ENCODE assay signal across 21 mouse cellular contexts in the genomic region with DNA sequence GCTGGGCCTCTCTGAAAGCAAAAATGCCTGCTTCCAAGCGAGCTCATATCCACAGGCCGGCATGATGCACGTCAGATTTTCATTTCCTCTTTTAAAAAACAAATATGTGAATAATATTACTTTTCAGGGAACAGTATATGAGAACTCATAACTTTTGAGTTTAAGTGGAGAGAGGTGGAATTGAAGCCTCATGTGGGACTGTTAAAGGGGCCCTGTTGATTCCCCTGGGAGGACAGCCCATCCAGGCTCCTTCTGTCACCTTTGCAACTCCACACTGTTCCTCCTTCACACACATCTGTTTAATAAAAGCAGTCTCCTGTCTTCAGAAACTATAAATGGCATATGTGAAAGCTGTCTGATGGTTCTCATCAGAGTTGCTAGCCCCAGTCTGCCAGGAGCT.
"Had no signal": no experiment of that assay in that cellular context is flagged by ENCODE, and none has a peak within 500 bp of the region (broad histone marks: within the 10 kb centered on the region; RNA-seq: fewer than 3 reads in every experiment).

No protein-coding gene starts in this region.

- H3K4me3 ChIP-seq: layer of hippocampus, adult 2 months; liver, embryonic 12.5 days; liver, embryonic 15.5 days; lung, embryonic 15.5 days; megakaryocyte, embryonic 14.5 days; midbrain, embryonic 10.5 days; midbrain, embryonic 13.5 days; myocyte; neural tube, embryonic 13.5 days had no signal

- ATAC-seq: liver, embryonic 12.5 days; midbrain, embryonic 13.5 days; midbrain, embryonic 16.5 days had no signal

- H3K36me3 ChIP-seq: liver, embryonic 12.5 days; liver, embryonic 15.5 days; lung, embryonic 15.5 days; midbrain, embryonic 10.5 days; midbrain, embryonic 13.5 days; neural tube, embryonic 13.5 days had no signal

- H3K9me3 ChIP-seq: liver, embryonic 12.5 days; liver, embryonic 15.5 days; lung, embryonic 15.5 days; midbrain, embryonic 10.5 days; midbrain, embryonic 13.5 days; neural tube, embryonic 13.5 days had no signal

- H3K27ac ChIP-seq: kidney, postnatal 0 days; layer of hippocampus, adult 2 months; liver, embryonic 12.5 days; liver, embryonic 15.5 days; lung, embryonic 15.5 days; midbrain, embryonic 10.5 days; midbrain, embryonic 13.5 days; neural tube, embryonic 13.5 days had no signal

- H3K9ac ChIP-seq: liver, embryonic 12.5 days; liver, embryonic 15.5 days; lung, embryonic 15.5 days; midbrain, embryonic 13.5 days; neural tube, embryonic 13.5 days had no signal

- DNase-seq: kidney, adult 2 months; kidney, postnatal 25 days; layer of hippocampus, adult 9-11 months; liver; lung, adult 18-20 months; lung, postnatal 10 days; lung, postnatal 36 days; retina, postnatal 1 day; thymus, adult 18-20 months; thymus, postnatal 36 days had no signal

- H3K4me2 ChIP-seq: liver, embryonic 12.5 days; liver, embryonic 15.5 days; lung, embryonic 15.5 days; midbrain, embryonic 13.5 days; neural tube, embryonic 13.5 days had no signal

- H3K27me3 ChIP-seq: liver, embryonic 12.5 days; liver, embryonic 15.5 days; lung, embryonic 15.5 days; midbrain, embryonic 13.5 days; neural tube, embryonic 13.5 days had no signal

- H3K4me1 ChIP-seq: liver, embryonic 12.5 days; liver, embryonic 15.5 days; lung, embryonic 15.5 days had no signal
